Mouse (Mus musculus): ENCODE results near the gene Ifnk. TPM values are rescaled to one million over a fixed set of nuclear protein-coding genes. Genes with fewer than 3 reads are reported as not detected.

Ifnk gene
- polyA plus RNA-seq, 1 experiment from 2014 or later = not detected

DNA sequence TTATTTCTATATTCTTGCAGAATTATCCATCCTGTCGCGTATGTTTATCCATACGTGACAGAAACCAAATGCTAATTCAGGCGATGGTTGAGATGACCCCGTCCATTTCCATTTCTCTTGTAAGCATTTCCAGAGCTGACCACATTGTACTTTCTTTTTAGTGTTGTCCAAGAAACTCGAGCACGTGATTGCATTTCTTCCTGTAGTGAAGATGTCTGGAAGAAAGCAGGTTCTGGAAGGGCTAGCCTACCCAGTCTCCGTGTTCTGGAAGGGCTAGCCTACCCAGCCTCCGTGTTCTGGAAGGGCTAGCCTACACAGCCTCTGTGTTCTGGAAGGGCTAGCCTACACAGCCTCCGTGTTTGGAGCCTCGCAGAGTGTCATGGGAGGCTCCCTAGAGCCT lies 27.8 kb upstream of the Ifnk start:
- H3K36me3 ChIP-seq (ENCODE audit: poor library complexity, severe bottlenecking) = no peaks in the 10 kb centered on the region
- H3K27ac ChIP-seq = peak overlapping the region; percentile 69
- H3K27me3 ChIP-seq = no peaks in the 10 kb centered on the region
- H3K9ac ChIP-seq = no peak overlapping the region
- no peak overlapping the region for H3K4me3 ChIP-seq
- H3K9me3 ChIP-seq (replicated peaks) = no peaks in the 10 kb centered on the region
- peaks cover 67% of the 10 kb centered on the region for H3K4me1 ChIP-seq
- H3K4me2 ChIP-seq = peak overlapping the region; percentile 39
- no peak for ATAC-seq
- WGBS = 72% methylated on average over 11 of the region's 11 CpGs

DNA sequence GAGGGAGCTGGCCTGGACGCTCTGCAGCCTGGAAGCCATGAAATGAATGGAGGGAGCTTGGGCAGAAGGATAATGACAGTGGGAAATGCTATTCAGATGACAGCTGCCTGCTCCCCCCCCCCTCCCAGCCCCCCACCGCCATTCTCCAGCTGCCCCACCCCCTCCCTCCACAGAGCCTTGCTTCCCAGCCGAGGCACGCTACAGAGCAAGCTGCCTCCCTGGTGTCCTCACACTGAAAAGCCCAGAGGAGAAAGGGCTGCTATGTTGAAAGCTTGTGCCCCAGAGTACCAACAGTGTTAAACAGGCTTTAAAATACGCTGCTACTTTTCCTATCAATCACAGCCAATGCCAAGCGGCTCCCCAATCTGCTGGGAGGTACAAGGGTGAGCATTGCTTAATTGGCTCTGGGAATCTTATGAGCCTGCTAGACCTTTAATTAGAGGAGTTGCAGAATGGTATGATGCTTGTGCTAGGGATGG lies 26.5 kb upstream of the Ifnk start:
- WGBS = 0% methylated on average over 5 of the region's 6 CpGs
- Histone ChIP-seq H3K4me1 (peaks cover 67% of the 10 kb centered on the region), H3K9me3 (replicated peaks) (no peaks in the 10 kb centered on the region), H3K4me3 (no peak overlapping the region), H3K27me3 (no peaks in the 10 kb centered on the region), H3K27ac (peak overlapping the region; percentile 89), H3K36me3 (ENCODE audit: poor library complexity, severe bottlenecking) (no peaks in the 10 kb centered on the region), H3K4me2 (peak overlapping the region; percentile 42), H3K9ac (no peak overlapping the region)
- peak; percentile 96 for ATAC-seq

DNA sequence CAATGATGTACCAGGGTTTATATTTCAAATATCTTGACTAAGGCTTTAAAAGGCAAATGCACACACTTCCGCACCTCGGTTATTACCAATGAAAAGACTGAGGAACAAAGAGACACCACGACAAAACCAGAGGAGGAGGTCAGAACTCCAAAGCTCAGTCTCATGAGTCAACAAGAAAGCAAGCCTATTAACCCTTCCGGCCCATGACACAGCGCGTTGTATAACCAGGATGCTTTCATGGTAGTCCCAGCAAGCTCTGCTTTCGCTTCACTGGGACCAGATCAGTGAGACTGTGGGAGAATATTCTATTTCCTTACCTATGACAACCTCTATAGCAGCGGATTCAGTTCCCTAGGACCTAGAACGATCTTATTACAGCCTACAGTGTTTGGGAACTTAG lies 25.1 kb upstream of the Ifnk start:
- no peak overlapping the region for H3K4me3 ChIP-seq
- no peaks in the 10 kb centered on the region for H3K36me3 ChIP-seq (ENCODE audit: poor library complexity, severe bottlenecking)
- WGBS = 40% methylated on average over 9 of the region's 9 CpGs
- no peak for ATAC-seq
- H3K27me3 ChIP-seq = no peaks in the 10 kb centered on the region
- H3K27ac ChIP-seq = no peak overlapping the region
- peaks cover 53% of the 10 kb centered on the region for H3K4me1 ChIP-seq
- H3K4me2 ChIP-seq = no peak overlapping the region
- H3K9me3 ChIP-seq (replicated peaks) = no peaks in the 10 kb centered on the region
- no peak overlapping the region for H3K9ac ChIP-seq

DNA sequence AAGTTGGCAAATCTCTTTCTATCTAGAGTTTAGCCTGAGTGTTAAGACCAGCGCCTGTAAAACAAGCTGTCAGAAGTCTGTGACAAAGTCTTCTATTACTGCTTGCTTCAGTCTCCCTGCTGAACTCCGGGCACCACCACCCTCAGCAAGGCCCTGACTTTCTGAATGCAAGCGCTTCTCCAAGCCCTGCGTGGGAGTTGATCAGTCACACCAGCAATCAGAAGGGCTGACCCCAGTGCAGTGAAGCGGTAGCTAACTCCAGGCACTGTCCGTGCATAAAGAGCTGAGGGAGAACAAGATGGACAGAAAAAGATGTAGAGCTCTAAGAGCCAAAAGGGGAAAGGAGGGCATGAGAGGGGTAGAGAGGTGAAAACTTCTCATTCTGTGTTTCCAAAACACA lies 24.1 kb upstream of the Ifnk start:
- ATAC-seq = no peak
- Histone ChIP-seq H3K4me3 (no peak overlapping the region), H3K27ac (no peak overlapping the region)

DNA sequence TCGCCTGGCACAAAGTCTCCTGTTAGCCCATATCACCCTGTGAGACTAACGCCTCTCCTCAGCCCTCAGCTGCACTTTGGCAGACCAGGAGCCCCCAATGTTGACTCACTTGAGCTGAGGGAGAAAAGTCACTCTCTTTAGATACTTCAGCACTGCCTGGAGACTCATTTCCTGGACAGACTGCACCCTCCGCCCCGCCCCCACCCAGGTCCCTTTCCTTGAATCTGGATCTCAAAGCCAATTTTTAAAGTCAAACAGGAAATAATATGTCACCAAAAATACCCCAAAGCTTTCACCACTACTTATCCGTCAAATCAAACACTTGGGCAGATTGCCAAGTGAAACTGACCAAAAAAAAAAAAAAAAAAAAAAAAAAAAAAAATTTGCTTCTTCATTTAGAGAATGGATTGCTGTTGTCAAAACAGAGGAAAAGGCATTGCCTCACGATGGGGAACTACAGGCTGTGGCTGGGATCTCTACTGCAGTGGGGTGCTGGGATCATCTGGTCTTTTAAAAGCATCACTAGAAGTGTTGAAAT lies 21.4 kb upstream of the Ifnk start:
- Histone ChIP-seq H3K27ac (no peak overlapping the region), H3K4me2 (no peak overlapping the region), H3K9me3 (replicated peaks) (no peaks in the 10 kb centered on the region), H3K4me1 (peaks cover 19% of the 10 kb centered on the region), H3K4me3 (no peak overlapping the region), H3K36me3 (ENCODE audit: poor library complexity, severe bottlenecking) (no peaks in the 10 kb centered on the region), H3K27me3 (no peaks in the 10 kb centered on the region), H3K9ac (no peak overlapping the region)
- 77% methylated on average over 6 of the region's 6 CpGs for WGBS
- ATAC-seq = 0 out of 2 replicates have a peak, but pooled peaks have one; percentile 8

More for the DNA sequence above, 24.1 kb upstream of the Ifnk start:
- no peak overlapping the region for H3K4me2 ChIP-seq
- H3K9ac ChIP-seq = no peak overlapping the region
- peaks cover 43% of the 10 kb centered on the region for H3K4me1 ChIP-seq
- no peaks in the 10 kb centered on the region for H3K27me3 ChIP-seq
- WGBS = 53% methylated on average over 6 of the region's 6 CpGs
- no peaks in the 10 kb centered on the region for H3K9me3 ChIP-seq (replicated peaks)
- no peaks in the 10 kb centered on the region for H3K36me3 ChIP-seq (ENCODE audit: poor library complexity, severe bottlenecking)

DNA sequence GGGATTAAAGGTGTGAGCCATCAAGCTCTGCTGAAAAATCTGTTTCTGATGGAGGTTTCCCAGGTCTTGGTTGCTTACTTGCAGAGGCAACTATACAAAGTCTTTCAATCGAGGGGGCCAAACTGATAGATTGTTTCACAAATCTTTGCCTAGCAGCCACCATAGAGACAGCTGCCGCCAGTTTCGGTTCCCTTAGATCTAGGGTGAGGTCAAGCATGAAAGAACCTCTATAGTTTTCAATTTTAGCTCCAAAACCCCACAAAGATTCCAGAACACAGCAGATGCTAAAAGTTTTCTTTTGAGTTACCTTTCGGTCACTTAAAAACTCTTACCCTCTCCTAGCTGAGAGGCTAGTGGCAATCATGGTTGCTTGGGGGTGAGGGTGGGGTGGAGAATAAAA lies 20.3 kb upstream of the Ifnk start:
- no peak overlapping the region for H3K4me2 ChIP-seq
- no peak overlapping the region for H3K9ac ChIP-seq
- H3K9me3 ChIP-seq (replicated peaks) = no peaks in the 10 kb centered on the region
- WGBS = 83% methylated on average over 4 of the region's 4 CpGs
- no peak overlapping the region for H3K27ac ChIP-seq
- peaks cover 8% of the 10 kb centered on the region for H3K4me1 ChIP-seq
- no peaks in the 10 kb centered on the region for H3K27me3 ChIP-seq
- H3K4me3 ChIP-seq = no peak overlapping the region
- H3K36me3 ChIP-seq (ENCODE audit: poor library complexity, severe bottlenecking) = no peaks in the 10 kb centered on the region
- ATAC-seq = no peak

DNA sequence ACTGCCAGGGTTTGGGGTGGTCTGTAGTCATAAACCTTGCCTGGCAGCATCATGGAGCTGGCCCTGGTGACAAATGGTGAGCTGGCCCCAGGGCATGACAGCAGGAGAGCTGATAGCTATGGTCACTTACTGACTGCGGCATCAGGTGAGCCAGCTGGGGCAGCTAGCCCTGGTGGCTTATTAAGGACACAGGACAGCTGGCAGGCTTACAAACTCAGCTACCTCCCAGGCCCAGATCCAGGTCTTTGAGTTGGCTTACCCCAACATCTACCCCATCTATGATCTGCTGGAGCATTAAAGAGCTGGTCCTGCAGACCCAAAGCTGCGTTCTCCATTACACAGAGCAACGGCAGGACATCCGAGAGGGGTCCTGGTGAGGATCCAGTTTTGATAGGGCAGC lies 18.4 kb upstream of the Ifnk start:
- Histone ChIP-seq H3K9me3 (replicated peaks) (no peaks in the 10 kb centered on the region), H3K4me1 (no peaks in the 10 kb centered on the region), H3K27ac (no peak overlapping the region), H3K4me2 (no peak overlapping the region), H3K9ac (no peak overlapping the region), H3K36me3 (ENCODE audit: poor library complexity, severe bottlenecking) (no peaks in the 10 kb centered on the region), H3K27me3 (no peaks in the 10 kb centered on the region), H3K4me3 (no peak overlapping the region)
- 88% methylated on average over 4 of the region's 4 CpGs for WGBS
- no peak for ATAC-seq

DNA sequence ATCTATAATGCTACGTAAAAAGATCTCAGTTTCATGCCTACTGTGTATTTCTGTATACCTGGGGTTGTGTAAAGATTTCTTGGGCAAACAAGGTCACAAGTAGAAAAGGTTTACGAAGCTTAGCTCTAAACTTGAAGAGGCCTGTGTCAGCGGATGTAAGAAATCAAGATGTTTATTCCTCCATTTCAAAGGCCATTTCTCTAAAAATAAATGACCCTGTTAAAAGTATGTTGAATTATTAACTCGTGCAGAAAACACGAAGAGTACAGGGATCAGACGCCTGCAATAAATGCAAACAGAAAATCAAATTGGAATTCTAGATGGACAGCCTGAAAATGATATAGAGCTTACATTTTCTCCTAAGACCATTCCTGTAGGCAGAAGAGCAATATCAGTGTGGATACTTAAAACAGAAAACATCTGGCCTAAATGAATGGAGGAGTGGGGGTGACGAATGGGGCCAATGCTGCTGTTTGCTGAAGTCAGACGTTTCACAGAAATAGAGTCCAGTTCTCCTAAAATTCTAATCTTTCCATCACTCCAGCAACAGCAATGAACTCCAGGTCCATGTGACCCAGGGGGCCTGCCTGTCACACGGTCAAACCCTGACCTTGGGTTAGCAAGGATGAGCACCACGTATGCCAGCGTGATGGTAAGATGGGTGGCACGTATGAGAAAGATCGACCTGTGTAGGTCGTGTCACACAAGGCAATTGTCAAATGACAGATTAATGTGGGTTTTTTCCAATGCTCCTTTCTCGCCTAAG lies 16.8 kb upstream of the Ifnk start:
- no peak overlapping the region for H3K9ac ChIP-seq
- WGBS = 92% methylated on average over 15 of the region's 15 CpGs
- H3K4me1 ChIP-seq = no peaks in the 10 kb centered on the region
- H3K27me3 ChIP-seq = no peaks in the 10 kb centered on the region
- H3K27ac ChIP-seq = no peak overlapping the region
- no peaks in the 10 kb centered on the region for H3K36me3 ChIP-seq (ENCODE audit: poor library complexity, severe bottlenecking)
- H3K4me2 ChIP-seq = no peak overlapping the region
- H3K9me3 ChIP-seq (replicated peaks) = no peaks in the 10 kb centered on the region
- ATAC-seq = no peak
- no peak overlapping the region for H3K4me3 ChIP-seq

DNA sequence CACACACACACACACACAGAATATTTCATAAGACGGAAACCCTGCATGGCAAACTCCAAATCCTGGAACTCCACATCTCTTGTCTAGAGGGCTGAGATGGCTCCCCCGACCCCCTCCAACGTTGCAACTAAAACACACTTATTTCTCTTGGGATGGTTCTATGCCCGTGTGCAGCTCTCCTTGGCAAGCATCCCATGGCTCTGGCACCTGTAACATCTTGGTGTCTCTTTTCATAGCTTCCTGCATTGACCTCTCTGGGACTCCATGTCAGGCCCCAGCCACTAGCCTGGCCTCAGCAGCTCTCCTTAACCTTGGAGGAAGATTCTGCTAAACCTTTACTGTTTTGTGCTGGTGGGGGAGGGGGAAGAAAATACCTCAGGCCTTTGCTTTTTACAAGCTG lies 16.1 kb upstream of the Ifnk start:
- 83% methylated on average over 4 of the region's 4 CpGs for WGBS
- H3K27me3 ChIP-seq = no peaks in the 10 kb centered on the region
- H3K4me1 ChIP-seq = no peaks in the 10 kb centered on the region
- no peak overlapping the region for H3K4me2 ChIP-seq
- no peak overlapping the region for H3K9ac ChIP-seq
- no peaks in the 10 kb centered on the region for H3K36me3 ChIP-seq (ENCODE audit: poor library complexity, severe bottlenecking)
- H3K9me3 ChIP-seq (replicated peaks) = no peaks in the 10 kb centered on the region
- no peak for ATAC-seq
- no peak overlapping the region for H3K4me3 ChIP-seq
- no peak overlapping the region for H3K27ac ChIP-seq

DNA sequence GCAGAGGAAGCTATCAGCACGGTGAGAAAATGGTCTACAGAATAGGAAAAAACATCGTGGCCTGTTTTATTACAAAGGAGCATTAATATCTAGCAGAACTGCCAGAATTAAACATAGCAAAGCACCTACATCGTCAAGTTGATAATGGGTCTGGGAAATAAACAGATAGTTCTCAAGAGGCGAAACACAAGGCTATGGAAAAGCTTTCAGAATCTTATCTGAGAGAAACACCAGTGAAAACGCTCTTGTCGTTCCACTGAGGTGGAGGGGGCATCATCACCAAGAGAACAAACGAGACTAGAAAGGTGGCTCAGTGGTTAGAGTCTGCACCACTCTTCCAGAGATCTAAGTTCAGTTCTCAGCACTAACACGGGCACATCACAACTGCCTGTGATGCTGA lies 14.9 kb upstream of the Ifnk start:
- Histone ChIP-seq H3K9ac (no peak overlapping the region), H3K4me3 (no peak overlapping the region), H3K9me3 (replicated peaks) (no peaks in the 10 kb centered on the region), H3K4me2 (no peak overlapping the region), H3K4me1 (no peaks in the 10 kb centered on the region), H3K27me3 (no peaks in the 10 kb centered on the region), H3K36me3 (ENCODE audit: poor library complexity, severe bottlenecking) (no peaks in the 10 kb centered on the region), H3K27ac (no peak overlapping the region)
- 90% methylated on average over 8 of the region's 8 CpGs for WGBS
- no peak for ATAC-seq

DNA sequence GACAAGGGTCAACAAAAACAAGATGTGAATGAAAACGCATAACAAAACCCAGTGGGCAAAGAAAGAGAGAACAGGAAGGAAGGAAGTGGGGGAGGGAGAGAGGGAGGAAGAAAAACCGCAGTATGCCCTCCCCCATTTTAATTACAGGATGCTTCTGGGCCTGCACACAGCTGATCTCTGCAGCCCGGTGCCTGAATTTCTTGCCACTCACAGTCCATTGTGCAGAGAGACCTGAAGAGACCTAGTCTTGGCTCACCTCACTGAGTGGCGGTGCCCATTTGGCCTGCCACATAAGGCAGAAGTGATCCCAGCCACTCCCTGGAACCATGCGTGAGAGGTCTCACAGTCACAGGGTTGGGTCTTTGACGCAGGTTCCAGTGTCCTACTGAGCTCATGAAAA lies 13.8 kb upstream of the Ifnk start:
- Histone ChIP-seq H3K9ac (no peak overlapping the region), H3K4me1 (no peaks in the 10 kb centered on the region), H3K4me3 (no peak overlapping the region), H3K36me3 (ENCODE audit: poor library complexity, severe bottlenecking) (no peaks in the 10 kb centered on the region), H3K9me3 (replicated peaks) (no peaks in the 10 kb centered on the region), H3K27ac (no peak overlapping the region), H3K4me2 (no peak overlapping the region), H3K27me3 (no peaks in the 10 kb centered on the region)
- WGBS = 40% methylated on average over 6 of the region's 6 CpGs
- no peak for ATAC-seq

DNA sequence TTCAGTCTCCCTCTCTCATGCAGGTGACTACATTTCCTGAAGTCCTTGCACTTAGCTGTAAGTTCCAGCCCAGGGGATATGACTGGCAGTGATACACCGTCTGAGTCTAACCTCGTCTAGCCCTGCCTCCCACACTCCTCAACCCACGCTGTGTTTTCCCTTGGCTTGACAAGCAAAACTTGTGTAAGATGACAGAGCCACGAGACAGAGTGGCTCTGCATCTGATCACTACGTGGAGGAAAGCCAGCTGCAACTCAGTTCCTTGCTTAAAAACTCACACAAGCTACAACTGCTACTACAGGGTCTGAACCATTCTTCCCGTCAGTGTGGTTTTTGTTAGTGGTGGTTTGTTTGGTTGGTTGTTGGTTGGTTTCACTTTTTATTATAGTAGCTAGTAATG lies 11.5 kb upstream of the Ifnk start:
- H3K27me3 ChIP-seq = no peaks in the 10 kb centered on the region
- no peak overlapping the region for H3K9ac ChIP-seq
- 90% methylated on average over 6 of the region's 6 CpGs for WGBS
- no peak overlapping the region for H3K27ac ChIP-seq
- no peaks in the 10 kb centered on the region for H3K4me1 ChIP-seq
- no peak for ATAC-seq
- H3K9me3 ChIP-seq (replicated peaks) = no peaks in the 10 kb centered on the region
- H3K4me2 ChIP-seq = no peak overlapping the region
- H3K36me3 ChIP-seq (ENCODE audit: poor library complexity, severe bottlenecking) = no peaks in the 10 kb centered on the region
- H3K4me3 ChIP-seq = no peak overlapping the region
